16 mouse cellular contexts compared by ENCODE assay signal in the genomic region with DNA sequence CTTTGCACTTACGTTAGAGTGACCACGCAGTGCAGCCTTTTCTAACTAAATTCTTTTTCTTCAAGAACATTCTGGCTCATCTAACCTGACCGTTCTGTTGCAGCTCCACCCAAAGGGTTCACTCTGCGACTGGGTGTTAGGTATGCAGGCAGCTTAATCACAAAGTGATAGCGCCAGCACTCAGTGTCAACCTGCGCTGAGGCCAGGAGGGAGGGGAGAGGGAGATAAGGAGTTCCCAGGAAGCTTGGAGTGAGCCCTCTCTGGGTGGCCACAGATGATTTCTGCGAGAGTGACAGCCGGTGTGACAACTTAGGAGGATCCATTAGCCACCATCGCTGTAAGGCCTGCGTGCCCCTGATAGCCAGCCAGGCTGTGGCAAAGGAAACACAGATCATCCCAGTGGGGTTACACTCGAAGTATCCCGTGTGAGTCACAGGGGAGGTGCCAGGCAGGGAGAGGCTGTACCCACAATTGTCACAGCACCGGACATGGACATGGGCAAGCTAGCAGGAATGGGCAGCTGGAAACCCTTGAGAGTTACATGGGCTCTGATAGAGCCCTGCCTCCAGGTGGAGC. TPM values are rescaled to one million over a fixed set of nuclear protein-coding genes. Genes with fewer than 3 reads are reported as not detected.
DNase-seq lines count a peak whose midpoint lies in the region; ATAC-seq and TF ChIP-seq lines count a peak whose summit lies in the region.
"Had no signal": no experiment of that assay in that cellular context is flagged by ENCODE, and none has a peak within 500 bp of the region (broad histone marks: within the 10 kb centered on the region; RNA-seq: fewer than 3 reads in every experiment).

No protein-coding gene starts in this region.

- H3K4me3 ChIP-seq in heart, postnatal 0 days (ENCODE audit: low read depth, low read length) = no peak overlapping the region
- no peak overlapping the region for H3K4me3 ChIP-seq in stomach, embryonic 14.5 days (ENCODE audit: low read depth, low read length)
- H3K4me3 ChIP-seq: hindbrain, embryonic 13.5 days; midbrain, embryonic 12.5 days; myocyte had no signal

- no peak overlapping the region for H3K27ac ChIP-seq in heart, postnatal 0 days (ENCODE audit: low read depth)
- H3K27ac ChIP-seq in stomach, embryonic 14.5 days (ENCODE audit: low read length) = no peak overlapping the region; the same call in 1 of the 2 replicates
- H3K27ac ChIP-seq: hindbrain, embryonic 13.5 days; midbrain, embryonic 12.5 days had no signal

- 0 out of 2 replicates have a peak, but pooled peaks have one; percentile 15 for ATAC-seq in heart, postnatal 0 days (ENCODE audit: insufficient read depth, low read depth)
- ATAC-seq in stomach, embryonic 14.5 days (ENCODE audit: insufficient number of reproducible peaks, insufficient read depth, low FRiP score, low read depth) = peak; percentile 57
- ATAC-seq in megakaryocyte, adult 5-6 weeks (ENCODE audit: poor library complexity, severe bottlenecking) = no peak

- TF ChIP-seq EP300 in heart, postnatal 0 days (IDR thresholded peaks at IDR 0.05; ENCODE audit: low read depth) = no peak

- 41% methylated on average over 13 of the region's 13 CpGs for WGBS in heart, postnatal 0 days
- WGBS in stomach, embryonic 14.5 days = 72% methylated on average over 13 of the region's 13 CpGs

- no peak overlapping the region for H3K9ac ChIP-seq in heart, postnatal 0 days (replicated peaks; ENCODE audit: low read depth, low read length)
- H3K9ac ChIP-seq in stomach, embryonic 14.5 days (replicated peaks; ENCODE audit: low read depth, low read length) = no peak overlapping the region
- H3K9ac ChIP-seq: hindbrain, embryonic 13.5 days; midbrain, embryonic 12.5 days had no signal

- DNase-seq in heart, adult 11 months = peak; percentile 96
- no peak for DNase-seq in heart, postnatal 25 days (ENCODE audit: low spot score)
- peak; percentile 11 for DNase-seq in c-Kit-positive CD71-positive TER-119-negative erythroid progenitor cells, embryonic 14.5 days (ENCODE audit: low read depth)
- DNase-seq in heart, postnatal 0 days (ENCODE audit: low spot score) = no peak
- no peak for DNase-seq in spleen, adult 18-20 months
- DNase-seq: cerebellum, adult 9-11 months; kidney, adult 8-10 months; kidney, postnatal 4 days; layer of hippocampus, postnatal 36 days; lung, adult 18-20 months; lung, postnatal 4 days had no signal

- intact Hi-C loops in heart, postnatal 25 days (cut with DNase I) = no loop called here

- TF ChIP-seq CTCF in heart, postnatal 0 days (IDR thresholded peaks at IDR 0.05; ENCODE audit: low read depth) = no peak

- peaks cover 10% of the 10 kb centered on the region; the same call in 1 of the 2 replicates for H3K4me1 ChIP-seq in heart, postnatal 0 days (ENCODE audit: control insufficient read depth, insufficient read depth)
- H3K4me1 ChIP-seq in stomach, embryonic 14.5 days (ENCODE audit: control insufficient read depth, insufficient read depth, low read length) = 0 out of 2 replicates have a peak, but pooled peaks cover 4% of the 10 kb centered on the region
- H3K4me1 ChIP-seq: hindbrain, embryonic 13.5 days; midbrain, embryonic 12.5 days had no signal

- H3K4me2 ChIP-seq in heart, postnatal 0 days (ENCODE audit: low read depth, low read length) = no peak overlapping the region
- H3K4me2 ChIP-seq in stomach, embryonic 14.5 days (replicated peaks; ENCODE audit: low read depth, low read length) = no peak overlapping the region
- H3K4me2 ChIP-seq: hindbrain, embryonic 13.5 days; midbrain, embryonic 12.5 days had no signal

- no peaks in the 10 kb centered on the region for H3K9me3 ChIP-seq in heart, postnatal 0 days (replicated peaks; ENCODE audit: control insufficient read depth, low read length)
- no peaks in the 10 kb centered on the region for H3K9me3 ChIP-seq in stomach, embryonic 14.5 days (ENCODE audit: control insufficient read depth, low read depth, low read length)
- H3K9me3 ChIP-seq: hindbrain, embryonic 13.5 days; midbrain, embryonic 12.5 days had no signal

- H3K27me3 ChIP-seq in heart, postnatal 0 days (ENCODE audit: control insufficient read depth, insufficient read depth, low read length) = no peaks in the 10 kb centered on the region
- no peaks in the 10 kb centered on the region for H3K27me3 ChIP-seq in stomach, embryonic 14.5 days (ENCODE audit: control insufficient read depth, insufficient read depth, low read length)
- H3K27me3 ChIP-seq: hindbrain, embryonic 13.5 days; midbrain, embryonic 12.5 days had no signal

- peaks cover 10% of the 10 kb centered on the region; the same call in 1 of the 2 replicates for H3K36me3 ChIP-seq in heart, postnatal 0 days (replicated peaks; ENCODE audit: control insufficient read depth, insufficient read depth, low read length)
- H3K36me3 ChIP-seq in stomach, embryonic 14.5 days (ENCODE audit: control insufficient read depth, insufficient read depth, low read length) = peaks cover 44% of the 10 kb centered on the region

RNA-seq across cellular contexts. Expression of a gene that starts 24.3 kb away (rescaled TPM):
- 10 to 100 TPM; 94.1 to 94.2 TPM for total RNA-seq in heart, postnatal 25 days (2021)
- total RNA-seq in heart, postnatal 0 days (2014; rRNA removed; ENCODE audit: low replicate concordance) = 81.1 and 85.9 TPM in 2 replicates
- polyA plus RNA-seq in heart, postnatal 0 days (2015; fragmentation: Nextera tagmentation; extraction: Ambion mirVana) = 52.9 and 62.6 TPM in 2 replicates
- 286 and 310 TPM in 2 replicates for polyA plus RNA-seq in stomach, embryonic 14.5 days (2014; fragmentation: Nextera tagmentation; extraction: Ambion mirVana)
- 0.07 and 0.34 TPM in 2 replicates for total RNA-seq in megakaryocyte, adult 5-6 weeks (2015)
- total RNA-seq in megakaryocyte, adult 5-6 weeks (2017) = not detected in 2 replicates

Comparison
In these comparisons a context has a peak if more than half of its experiments do, and no peak if none do; other contexts are left out.
1. DNase-seq: peak in heart, adult 11 months (single experiment) and c-Kit-positive CD71-positive TER-119-negative erythroid progenitor cells, embryonic 14.5 days (single experiment); none in heart, postnatal 25 days (single experiment), heart, postnatal 0 days (single experiment) and spleen, adult 18-20 months (0 of 2).
2. RNA of a gene that starts 24.3 kb away (total RNA-seq): 94.1 to 94.2 TPM in heart, postnatal 25 days and 81.1 to 85.9 TPM in heart, postnatal 0 days; 0.07 to 0.34 TPM in megakaryocyte, adult 5-6 weeks; every median in the first group is over 10 times any median in the second.